Mouse (Mus musculus) adipocyte (in vitro differentiated cells): ENCODE results near the gene Mrps35.

Experiments
- DNase-seq: peaks from one replicate; pipeline ENCODE4 v3.0.0-alpha.2; 2016; ENCODE audit warnings: low spot score

Mrps35 gene

DNA sequence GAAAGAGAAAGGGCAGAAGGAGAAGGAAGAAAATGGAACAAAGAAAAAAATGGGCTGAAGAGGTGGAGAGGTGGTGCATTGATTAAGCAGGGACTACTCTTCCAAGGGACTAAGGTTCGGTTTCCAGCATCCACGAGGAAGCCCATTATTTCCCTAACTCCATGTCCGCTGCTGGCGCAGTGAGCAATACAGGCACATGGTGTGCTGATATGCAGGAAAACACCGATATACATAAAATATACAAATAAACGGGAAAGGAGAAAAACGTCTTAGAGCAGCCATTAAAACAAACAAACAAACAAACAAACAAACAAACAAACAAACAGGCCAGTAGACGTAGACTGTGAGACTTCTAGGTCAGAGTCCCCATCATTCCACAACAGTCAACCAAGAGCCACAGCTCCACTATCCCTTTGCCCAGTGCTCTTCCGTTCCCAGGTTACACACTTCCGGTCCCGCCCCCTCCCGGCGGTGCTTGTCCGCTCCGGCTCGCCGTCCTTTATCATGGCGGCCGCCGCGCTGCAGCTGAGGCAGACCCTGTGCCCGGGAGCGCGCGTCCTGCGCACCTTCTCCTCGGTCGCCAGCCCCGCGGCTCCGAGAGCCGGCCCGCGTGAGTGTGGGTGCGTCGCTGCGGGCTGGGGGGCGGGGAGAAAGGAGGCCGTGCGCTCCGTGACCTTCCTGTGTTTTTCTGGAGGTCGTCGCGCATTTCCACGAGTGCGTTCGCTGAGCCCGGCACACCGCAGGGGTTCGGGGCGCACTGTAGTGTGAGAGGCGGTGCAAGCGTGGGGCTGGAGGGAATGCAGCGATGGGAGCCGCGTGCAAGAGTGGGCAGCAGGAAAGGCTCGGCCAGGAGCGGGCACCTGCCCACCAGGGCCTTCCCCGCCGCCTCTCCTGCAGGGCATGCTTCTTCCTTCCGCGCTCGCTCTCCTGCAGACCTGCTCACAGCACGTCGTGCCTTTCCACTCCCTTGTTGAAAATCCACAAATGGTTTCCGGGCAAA is at the start of gene Mrps35:
Gene Mrps35 (plus strand): TSS at position 474 of the 1,000 bp plus-strand sequence.
- peak; percentile 96 for DNase-seq

DNA sequence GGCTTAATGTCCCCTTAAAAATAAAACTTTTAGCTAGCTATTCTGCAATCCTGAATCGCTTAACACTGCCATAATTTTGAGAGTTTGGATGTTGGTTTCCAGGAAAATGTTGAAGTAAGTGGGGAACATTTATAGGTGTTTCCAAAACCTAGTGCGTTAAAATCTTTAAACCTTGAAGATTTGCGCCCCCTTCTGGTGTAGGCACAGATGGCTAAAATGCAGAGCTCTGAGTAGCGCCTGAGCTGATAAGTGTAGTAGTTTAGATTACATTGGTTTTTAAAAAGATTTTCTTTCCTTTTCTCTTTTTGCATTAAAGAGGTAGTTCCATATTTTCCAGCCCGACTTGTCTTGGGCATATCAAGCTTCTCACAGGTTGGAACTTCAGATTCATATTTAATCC is 48.3 kb upstream of the Mrps35 start:
- DNase-seq = peak; percentile 84

DNA sequence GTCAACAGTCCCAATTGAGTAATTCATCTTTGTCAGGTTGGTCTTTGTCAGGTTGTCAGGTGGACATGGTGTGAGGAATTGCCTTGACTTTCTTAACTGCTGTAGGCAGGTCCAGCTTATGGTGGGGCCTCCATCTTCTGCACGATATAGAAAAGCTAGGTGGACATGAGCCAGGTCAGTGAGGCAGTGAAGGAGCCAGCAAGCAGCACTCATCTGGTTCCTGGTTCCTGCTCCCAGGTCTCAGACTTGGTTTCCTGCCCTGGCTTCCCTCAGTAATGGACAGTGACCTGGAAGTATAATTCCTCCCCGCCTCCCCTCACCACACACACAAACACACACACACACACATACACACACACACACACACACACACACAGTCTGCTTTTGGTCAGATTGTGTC is 47.2 kb upstream of the Mrps35 start:
- DNase-seq = no peak

DNA sequence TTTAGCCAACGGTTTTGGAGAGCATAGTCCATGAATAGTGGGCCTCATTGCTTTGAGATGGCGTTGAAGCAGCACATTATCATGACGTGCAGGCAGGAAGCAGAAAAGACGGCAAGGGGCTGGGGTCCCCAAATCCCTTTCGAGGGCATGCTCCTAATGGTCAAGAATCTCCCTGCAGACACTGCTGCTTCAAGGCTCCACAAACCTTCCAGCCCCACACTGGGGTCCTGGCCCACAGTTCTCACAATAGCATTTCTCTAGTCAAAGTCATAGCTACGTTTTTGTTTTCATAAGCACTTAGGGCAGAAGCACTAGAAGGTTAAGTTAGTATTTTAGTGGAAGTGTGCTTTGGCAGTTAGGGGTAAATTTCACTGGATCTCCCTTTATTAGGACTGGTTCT is 46.7 kb upstream of the Mrps35 start:
- no peak for DNase-seq

DNA sequence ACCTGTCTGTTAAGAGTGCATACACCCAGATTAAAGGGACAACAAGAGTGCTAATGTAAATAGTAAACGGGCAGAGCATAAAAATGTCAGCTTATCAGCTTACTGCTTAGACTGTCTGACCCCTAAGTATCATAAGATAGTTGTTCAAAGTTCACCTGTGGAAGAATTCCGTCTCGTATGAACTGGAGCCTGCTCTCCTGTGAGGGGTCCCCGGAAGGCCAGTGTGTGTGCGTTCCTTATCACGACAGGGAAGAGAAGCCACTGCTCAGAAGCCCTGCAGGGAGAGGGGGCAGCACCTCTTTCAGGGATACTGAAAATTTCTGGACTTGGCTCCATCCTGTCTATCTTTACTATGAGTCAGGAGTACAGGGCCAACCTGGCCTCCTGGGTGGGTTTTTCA is 45.6 kb upstream of the Mrps35 start:
- DNase-seq = no peak

DNA sequence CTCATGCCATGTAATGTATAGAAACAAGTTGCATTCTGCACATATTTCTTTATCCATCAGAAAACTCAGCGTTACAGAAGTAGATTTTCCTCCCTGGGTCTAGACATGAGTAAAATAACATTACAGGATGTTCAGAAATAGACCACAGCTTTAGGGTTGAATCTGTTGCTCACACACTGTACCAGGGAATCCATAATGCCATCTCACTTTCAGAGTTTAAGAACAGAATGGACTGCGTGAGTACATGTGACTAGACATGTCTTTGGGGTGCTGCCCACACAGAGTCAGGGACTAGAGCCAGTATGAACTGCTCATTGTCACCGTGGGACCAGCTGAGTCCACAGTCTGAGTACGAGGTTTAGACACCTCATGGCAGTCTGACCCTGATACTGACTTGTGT is 43.9 kb upstream of the Mrps35 start:
- DNase-seq = no peak

DNA sequence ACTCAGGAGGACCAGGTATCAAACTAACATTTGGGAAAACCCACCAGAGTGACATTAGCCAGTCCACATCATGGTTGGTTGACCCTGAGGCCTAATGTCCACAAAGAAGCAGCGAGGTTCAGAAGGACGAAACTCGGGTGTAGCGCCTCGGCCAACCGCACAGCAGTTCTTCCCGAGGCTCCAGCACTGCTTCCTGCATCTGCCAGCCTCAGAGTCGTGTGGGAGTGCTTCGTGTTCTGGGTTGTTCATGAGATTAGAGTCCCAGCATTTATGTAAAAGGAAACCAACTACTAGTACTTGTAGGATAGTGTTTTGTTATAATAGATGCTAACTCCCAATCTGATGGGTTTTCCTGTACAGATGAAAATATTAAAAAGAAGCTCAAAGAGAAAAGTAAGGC is 43.3 kb upstream of the Mrps35 start:
- DNase-seq = no peak

DNA sequence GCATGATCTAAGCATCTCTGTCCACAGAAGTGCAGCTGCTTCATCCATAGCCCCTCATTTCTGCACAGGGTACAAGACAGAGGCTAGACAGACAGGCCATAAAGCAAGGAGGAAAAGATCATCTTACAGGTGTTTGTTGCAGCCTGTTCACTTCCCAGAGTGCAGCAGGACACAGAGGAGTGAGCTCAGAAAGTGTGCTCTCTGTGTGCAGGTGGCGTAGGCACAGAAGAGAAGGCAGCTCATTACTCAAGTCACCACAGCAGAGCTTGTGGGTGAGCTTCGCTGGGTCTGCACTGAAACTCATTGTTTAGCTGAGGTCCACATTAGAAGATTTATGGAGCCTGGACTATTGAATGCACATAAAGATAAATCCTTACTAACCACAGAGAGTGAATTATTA is 42.8 kb upstream of the Mrps35 start:
- DNase-seq = no peak

DNA sequence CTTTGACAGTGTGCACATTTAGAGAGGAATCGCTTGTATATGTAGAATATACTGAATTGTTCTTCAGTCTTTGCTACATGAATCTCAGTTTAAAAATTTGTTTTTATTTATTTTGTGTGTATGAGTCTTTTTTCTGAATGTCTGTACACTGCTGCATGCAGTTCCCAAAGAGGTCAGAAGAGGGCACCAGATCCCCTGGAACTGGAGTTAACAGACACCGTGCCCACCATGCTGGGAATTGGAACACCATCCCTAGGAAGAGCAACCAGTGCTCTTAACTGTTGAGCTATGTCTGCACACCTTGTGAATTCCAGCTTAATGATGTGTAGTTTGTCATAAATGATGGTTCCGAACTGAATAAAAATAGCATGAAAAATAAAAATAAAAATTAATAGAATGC is 34.4 kb upstream of the Mrps35 start:
- peak; percentile 46 for DNase-seq

DNA sequence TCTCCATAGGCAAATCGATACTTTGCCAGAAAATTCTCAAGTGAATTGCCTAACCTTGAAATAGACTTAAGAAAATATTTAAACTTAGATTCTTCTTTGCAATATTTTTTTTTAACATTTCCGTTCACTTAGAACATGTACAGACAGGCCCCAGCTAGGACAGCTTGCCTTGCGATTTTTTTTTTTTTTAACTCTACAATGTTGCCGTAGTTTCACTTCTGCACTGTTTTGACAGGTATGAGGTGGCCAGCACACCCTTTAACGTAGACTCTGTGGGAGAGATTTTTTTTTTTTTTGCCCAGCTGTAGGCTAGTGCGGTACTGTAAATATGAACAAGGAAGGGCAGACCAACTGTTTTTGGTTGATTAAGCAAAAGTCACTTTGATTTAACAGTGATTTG is 32.2 kb upstream of the Mrps35 start:
- DNase-seq = no peak

DNA sequence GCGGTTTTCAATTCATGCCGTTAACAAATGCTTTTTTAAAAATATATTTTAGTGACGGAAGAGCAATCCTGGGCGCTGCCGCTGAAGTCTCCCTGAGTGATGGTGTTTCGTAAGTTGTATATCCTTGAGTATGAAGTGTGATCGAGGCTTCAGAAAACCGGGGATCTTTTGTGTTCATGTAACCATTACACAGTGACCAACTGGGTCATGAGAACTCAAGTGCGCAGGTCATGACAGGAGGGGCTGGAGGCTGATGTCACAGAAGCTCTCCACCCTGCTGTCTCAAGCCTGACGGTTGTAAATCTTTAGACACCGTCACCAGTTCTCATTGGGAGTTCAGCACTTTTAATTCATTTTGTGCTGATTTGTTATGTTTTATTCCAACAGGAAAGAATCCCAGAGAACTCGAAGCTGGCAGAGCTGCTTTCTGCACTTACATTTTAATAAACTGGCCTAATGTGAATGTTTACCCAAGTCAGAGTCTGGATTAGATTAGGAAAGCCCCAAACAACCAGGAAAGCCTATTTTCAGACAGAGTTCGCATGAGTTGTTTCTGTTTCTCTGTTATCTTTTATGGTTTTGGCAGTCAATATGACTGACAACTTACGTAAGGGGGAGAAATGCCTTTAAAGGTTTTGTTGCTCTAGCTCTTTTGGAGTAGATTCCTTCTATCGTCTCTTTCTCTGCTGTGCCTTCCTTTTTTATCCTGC is 31.6 kb upstream of the Mrps35 start:
- DNase-seq = peak; percentile 67

DNA sequence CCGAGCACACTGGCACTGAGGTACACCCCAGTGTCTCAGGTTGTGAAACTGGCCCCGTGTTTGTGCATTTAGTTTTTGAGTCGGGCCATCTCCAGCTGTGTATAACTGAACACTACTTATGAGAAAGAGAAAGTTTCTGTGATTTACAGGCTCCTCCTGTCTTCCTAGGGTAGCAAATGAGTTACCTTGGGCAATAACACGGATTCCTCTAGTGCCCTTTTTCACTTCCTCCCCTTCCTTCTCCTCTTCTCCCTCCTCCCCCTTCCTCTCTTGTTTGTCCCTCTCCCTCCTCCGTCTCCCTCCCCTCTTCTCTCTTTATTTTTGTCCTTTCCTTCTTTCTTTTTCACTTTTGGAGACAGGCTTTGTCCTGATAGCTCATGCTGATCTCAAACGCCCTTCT is 31.0 kb upstream of the Mrps35 start:
- DNase-seq = no peak

DNA sequence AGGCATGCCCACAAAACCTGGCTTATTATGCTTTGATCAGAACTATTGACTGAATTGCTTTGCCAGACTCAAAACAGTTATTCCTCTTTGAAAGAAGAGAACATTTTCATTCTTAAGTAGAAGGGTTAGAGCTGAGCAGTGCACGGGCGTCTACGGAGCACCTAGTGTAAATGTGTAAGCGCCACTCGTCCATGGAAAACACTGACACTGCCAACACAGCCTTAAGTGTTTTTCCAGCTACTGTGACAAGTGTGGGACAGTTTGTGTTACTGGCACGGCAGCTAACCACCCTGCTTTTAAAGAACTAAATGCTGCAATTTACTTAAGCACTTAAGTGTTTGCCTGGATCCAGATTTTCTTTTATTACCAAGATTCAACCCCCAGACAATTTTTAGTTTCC is 30.6 kb upstream of the Mrps35 start:
- DNase-seq = no peak

DNA sequence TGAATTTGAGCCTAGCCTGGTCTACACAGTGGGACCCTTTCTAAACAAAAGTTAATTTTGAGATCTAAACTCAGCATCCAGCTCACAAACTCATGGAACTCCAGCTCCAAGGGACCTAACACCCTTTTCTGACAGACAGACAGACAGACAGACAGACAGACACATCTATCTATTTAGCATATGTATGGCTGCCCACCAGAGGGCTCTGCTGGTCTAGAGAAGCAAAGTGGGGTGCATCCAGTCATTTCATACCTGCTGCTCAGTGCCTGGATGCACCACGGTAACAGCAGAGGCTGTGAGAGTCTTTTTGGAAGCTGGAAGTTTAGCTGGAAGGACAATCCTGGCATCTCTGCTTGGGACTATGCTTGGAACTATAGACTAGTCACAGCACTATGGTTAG is 29.0 kb upstream of the Mrps35 start:
- no peak for DNase-seq

DNA sequence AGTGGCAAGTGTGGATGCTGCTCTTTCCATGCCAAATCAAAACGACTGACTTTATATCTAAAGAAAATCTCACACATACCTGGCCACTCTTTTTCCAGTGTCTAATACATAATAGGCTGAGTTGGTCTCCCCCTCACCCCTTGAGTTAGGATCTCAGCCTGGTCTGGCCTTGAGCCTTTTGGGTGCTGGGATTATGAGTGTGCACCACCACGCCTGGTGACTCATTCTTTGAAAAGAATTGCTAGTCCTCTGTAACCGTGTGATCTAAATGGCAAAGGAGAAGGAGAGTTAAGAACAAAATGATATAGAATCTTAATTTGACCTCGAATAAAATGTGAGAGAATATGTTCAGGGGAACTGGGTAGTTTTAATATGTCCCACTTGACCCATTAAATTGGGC is 24.7 kb upstream of the Mrps35 start:
- DNase-seq = no peak

DNA sequence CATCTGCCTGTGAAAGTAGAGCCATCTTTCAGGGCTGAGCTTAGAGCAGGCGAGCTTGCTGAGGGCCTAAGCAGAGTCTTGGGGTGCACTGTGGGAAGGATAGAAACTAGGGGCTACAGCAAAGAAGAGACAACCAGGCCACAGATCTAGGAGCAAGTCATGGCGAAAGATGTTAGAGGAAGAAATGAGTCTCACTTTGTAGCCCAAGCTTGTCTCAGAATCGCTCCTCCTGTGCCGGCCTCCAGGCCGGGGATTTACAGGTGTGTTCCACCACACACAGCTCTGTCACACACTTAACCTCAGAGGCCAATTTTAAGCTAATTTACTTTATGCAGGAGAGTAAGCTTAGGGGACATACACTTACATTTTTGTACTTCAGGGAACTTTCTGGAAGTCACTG is 24.2 kb upstream of the Mrps35 start:
- DNase-seq = no peak

DNA sequence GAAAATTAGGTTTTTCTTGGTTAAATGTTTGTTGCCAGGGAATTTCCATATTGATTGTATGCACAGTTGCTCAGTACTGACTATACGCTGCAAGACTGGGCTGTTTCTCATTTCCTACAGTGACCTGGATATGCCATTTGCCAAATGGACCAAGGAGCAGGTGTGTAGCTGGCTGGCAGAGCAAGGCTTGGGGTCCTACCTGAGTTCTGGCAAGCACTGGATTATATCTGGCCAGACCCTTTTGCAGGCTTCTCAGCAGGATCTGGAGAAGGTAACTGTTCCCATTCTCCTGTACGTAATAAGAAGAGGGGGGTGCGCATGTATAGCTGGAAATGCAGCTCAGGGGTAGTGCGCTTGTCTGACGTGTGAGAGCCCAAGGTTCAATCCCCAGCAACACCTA is 21.4 kb upstream of the Mrps35 start:
- DNase-seq = no peak

DNA sequence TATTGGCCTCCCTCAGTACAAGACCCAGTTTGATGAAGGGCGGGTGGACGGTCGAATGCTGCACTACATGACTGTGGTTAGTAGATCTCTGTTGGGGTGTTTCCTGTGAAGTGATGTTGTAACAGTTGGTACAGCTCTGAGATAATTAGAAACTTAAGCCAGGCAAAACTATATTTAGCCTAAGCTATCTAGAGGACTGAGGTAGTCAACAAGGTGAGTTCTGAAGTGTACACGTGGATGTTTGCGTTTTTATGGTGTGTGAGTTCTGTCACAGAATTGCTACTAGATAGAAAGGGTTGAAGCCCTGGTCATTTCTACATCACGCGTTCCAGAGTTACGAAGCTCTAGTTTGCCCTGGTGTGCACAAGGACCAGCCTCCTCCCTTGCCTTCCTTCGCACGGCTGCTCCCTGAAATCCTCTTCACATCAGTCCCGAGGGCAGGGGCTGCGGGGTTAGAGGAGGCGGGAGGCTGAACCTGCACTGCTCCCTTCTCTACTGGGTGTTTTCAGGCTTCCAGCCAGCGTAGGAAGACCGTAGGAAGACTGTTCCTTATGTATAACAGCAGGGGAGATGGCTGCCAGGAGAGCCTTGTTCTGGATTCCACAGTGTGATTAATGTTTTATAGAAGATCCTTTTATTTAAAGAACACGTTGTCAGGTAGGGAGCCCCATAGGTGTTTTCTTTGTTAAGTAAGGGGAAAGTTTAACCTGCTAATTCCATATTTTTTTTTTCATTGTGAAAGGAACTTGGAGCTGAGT is 20.0 kb upstream of the Mrps35 start:
- DNase-seq = no peak

DNA sequence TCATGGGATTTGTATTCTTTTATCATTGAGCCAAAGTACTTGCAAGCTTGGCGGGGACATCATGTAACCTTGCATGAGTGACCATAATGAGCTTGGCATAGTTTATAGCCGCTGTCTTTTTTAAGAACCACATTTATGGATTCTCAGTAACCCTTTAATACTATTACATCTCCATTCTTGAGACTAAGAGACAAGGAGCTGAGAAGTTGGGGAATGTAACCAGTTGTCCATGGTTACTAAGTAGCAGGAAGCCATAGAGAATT is 19.5 kb upstream of the Mrps35 start:
- no peak for DNase-seq

DNA sequence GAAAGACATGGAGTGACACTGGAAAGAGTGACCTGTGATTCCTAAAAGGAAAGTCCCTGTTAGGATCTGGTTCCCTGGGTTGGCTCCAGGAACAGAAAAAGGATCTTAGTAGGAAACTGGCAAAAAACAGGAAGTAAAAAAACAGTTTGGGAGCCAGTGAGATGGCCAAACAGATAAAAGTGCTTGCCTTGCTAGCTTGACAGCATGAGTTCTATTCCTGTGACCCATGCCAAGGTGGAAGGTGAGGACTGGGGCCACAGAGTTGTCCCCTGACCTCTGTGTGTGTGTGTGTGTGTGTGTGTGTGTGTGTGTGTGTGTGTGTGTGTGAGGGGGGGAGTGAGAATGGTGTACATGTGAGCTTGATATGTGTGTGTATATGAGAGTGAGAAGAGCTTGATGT is 19.0 kb upstream of the Mrps35 start:
- no peak for DNase-seq

DNA sequence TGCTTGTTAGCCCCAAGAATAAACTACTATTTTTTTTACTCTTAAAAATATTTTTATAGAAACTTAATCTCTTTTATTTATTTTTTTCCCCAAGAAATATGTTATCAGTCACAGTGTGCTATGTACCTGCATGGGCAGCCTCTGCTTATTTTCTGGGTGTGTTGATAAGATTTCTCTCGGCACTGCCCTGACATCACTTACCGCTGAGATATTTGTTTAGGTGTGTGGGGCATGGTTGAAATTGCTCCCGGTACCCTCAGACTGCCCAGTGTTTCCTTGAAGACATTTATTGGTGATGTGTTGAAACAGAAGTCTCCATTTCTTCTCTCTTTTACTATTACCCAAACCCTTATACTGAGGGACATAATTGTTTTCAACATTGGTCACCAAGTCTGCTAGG is 17.8 kb upstream of the Mrps35 start:
- no peak for DNase-seq

DNA sequence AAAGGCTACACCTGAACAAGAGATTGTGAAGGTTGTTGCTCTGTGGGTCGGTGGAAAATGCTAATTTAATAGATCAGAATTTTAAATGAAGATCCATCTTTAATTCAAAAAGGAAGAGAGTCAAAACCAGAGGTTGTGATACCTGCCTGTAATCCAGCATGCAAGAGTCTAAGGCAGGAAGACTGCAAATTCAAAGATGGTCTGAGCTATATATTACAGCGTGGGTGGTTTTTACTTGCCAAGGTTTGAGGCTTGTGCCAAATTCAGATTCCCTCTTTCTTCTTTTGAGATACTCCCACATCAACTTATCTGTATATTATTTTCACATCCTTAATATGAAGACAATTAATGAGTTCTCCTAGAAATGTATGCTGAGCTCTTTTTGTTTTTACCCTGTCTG is 14.2 kb upstream of the Mrps35 start:
- no peak for DNase-seq

DNA sequence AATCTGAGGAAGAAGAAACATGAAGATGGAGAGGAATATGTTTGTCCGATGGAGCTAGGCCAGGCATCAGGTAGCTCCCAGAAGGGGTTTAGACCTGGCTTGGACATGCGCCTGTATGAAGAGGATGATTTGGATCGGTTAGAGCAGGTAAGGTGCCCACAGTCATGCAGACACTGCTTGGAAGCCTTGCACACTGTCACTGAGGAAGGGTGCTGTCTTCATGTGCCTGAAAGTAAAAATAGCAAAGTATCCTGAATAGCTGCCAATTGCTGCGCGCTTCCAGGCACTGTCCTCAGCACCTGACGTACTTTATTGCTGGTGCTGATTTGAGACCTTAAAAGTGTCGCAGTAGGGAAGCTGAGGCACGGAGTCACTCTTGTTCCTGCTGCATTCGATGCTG is 13.0 kb upstream of the Mrps35 start:
- no peak for DNase-seq
